Mouse (Mus musculus): ENCODE data around the gene Vmn1r183. TPM values are rescaled to one million over a fixed set of nuclear protein-coding genes. Genes with fewer than 3 reads are reported as not detected.
"Not testable (repeated sequence)": the region's sequence is repeated elsewhere in the genome, so short reads cannot be mapped to it uniquely, and the experiment has no call there.

The Vmn1r183 gene
- polyA plus RNA-seq (2012; rRNA removed) (not detected in 2 replicates), polyA plus RNA-seq (2014; fragmentation: Nextera tagmentation; extraction: Ambion mirVana) (not detected in 2 replicates)

DNA sequence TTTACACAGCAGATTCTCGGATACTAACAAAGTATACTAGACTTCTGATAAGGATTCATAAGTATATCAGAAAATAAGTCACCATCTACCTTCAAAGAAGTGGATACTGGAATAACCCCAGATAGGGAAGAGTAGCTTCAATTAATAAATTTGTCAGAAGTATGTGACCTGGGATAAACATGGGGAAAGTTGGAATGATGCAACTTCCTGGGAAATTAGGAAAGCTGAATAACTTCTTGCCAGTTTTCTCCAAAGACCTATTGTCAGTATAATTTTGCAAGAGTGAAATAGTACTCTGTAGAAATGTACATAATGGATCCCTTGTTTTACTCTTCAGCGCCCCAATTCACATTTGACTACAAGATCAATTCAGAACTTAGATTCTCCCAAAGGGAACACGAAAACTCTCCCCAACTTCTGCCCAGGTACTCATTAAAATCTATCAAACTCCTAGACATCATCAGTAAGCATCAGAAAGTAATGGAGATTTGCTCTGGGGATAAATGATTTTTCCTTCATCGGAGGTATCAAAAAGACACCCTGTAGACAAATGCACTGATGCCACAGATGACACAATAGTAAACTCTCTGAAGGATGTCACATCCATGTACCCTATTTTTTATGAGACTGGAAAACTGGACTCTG is at the start of gene Vmn1r183:
Gene Vmn1r183 (plus strand): TSS at position 595 of the 645 bp plus-strand sequence.
- Histone ChIP-seq H3K4me1 (ENCODE audit: control insufficient read depth, insufficient read depth, low read length) (no peaks in the 10 kb centered on the region), H3K36me3 (ENCODE audit: control insufficient read depth, insufficient read depth, low read length) (no peaks in the 10 kb centered on the region), H3K27me3 (ENCODE audit: control insufficient read depth, insufficient read depth, low read length) (no peaks in the 10 kb centered on the region), H3K27ac (replicated peaks; ENCODE audit: low read depth, low read length) (no peak within 1 kb of the TSS), H3K9me3 (ENCODE audit: control insufficient read depth, low read length) (no peaks in the 10 kb centered on the region), H3K4me2 (replicated peaks; ENCODE audit: low read depth, low read length, severe bottlenecking) (no peak within 1 kb of the TSS), H3K4me3 (replicated peaks; ENCODE audit: low read length) (no peak within 1 kb of the TSS), H3K9ac (ENCODE audit: low read depth, low read length, severe bottlenecking) (no peak within 1 kb of the TSS)
- 78% methylated on average over 4 of the region's 4 CpGs for WGBS
- no peak for TF ChIP-seq POLR2A (IDR thresholded peaks at IDR 0.05; ENCODE audit: borderline replicate concordance, extremely low read depth, insufficient read depth, insufficient read length)
- ATAC-seq (ENCODE audit: low FRiP score, low read depth) (no peak), DNase-seq (ENCODE audit: low spot score) (no peak)

DNA sequence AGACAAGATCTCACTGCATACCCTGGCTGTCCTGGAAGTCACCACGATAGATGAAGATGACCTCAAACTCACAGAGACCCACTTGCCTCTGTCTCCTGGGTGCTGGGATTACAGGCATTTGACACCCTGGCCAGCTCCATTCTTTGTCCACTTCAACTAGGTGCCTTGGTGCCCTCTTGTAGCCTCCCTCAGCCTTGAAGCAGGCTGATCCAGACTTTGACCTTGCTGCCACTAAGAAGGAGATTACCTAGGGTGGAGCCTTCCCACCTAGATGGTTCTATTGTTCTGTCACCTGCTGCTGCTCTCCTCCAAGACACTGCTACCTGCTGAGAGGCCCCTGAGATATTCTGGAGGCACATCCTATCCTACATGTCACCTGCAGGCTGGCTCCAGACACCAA is 21.4 kb downstream of the Vmn1r183 start:
- not testable (repeated sequence) for H3K36me3 ChIP-seq (ENCODE audit: control insufficient read depth, insufficient read depth, low read length); H3K4me3 ChIP-seq (replicated peaks; ENCODE audit: low read length); H3K9ac ChIP-seq (ENCODE audit: low read depth, low read length, severe bottlenecking); DNase-seq (ENCODE audit: low spot score); H3K4me2 ChIP-seq (replicated peaks; ENCODE audit: low read depth, low read length, severe bottlenecking); H3K9me3 ChIP-seq (ENCODE audit: control insufficient read depth, low read length); H3K27ac ChIP-seq (replicated peaks; ENCODE audit: low read depth, low read length); ATAC-seq (ENCODE audit: low FRiP score, low read depth); H3K4me1 ChIP-seq (ENCODE audit: control insufficient read depth, insufficient read depth, low read length); H3K27me3 ChIP-seq (ENCODE audit: control insufficient read depth, insufficient read depth, low read length)
- WGBS = 35% methylated on average over 1 of the region's 1 CpGs

DNA sequence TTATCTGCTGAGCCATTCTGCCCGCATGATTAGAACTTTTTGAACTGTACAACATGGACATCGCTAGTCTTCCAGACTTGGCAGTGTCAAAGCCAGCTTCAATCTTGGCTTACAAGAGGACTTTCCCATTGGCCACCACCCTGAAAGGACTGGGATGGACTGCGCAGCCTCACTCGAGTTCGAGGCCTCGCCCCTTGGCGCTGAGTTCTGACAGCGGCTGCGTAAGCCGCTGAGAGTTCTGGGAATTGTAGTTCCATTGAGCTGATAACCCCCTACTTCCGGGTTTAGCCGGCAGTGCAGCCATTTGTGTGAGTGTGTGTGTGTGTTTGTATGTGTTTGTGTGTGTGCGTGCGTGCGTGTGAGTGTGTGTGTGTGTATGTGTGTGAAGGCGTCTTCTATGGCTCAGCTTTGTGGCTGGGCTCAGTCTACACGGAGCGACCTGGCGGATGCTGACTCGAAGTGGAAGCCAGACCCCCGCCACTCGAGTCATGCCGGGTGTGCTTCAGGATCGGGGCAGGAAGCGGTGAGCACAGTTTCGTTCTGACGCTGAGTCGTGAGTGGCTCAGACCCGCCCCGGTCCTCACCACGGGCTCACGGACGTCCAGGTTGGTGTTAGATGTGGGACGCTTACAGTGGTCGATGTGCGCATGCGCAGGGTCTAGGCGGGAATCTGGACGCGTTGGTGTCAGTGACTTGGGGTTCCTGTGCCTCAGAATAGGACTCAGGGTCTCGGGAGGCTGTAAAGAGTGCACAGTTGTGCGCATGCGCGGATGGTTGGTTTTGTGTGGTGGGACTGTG is 28.8 kb downstream of the Vmn1r183 start, which contains the start of gene Zfp180:
Gene Zfp180 (plus strand): TSS at position 291 of the 798 bp plus-strand sequence.
- Histone ChIP-seq H3K9me3 (ENCODE audit: control insufficient read depth, low read length) (peaks cover 4% of the 10 kb centered on the region; the same call in 1 of the 2 replicates), H3K36me3 (ENCODE audit: control insufficient read depth, insufficient read depth, low read length) (peaks cover 10% of the 10 kb centered on the region), H3K4me2 (replicated peaks; ENCODE audit: low read depth, low read length, severe bottlenecking) (peak within 1 kb of the TSS; percentile 87), H3K9ac (ENCODE audit: low read depth, low read length, severe bottlenecking) (peak within 1 kb of the TSS; percentile 64), H3K4me1 (ENCODE audit: control insufficient read depth, insufficient read depth, low read length) (peaks cover 9% of the 10 kb centered on the region), H3K27me3 (ENCODE audit: control insufficient read depth, insufficient read depth, low read length) (no peaks in the 10 kb centered on the region), H3K27ac (replicated peaks; ENCODE audit: low read depth, low read length) (peak within 1 kb of the TSS; percentile 83), H3K4me3 (replicated peaks; ENCODE audit: low read length) (peak within 1 kb of the TSS; percentile 67)
- WGBS = 23% methylated on average over 44 of the region's 44 CpGs
- ATAC-seq (ENCODE audit: low FRiP score, low read depth) = peak; percentile 99
- peak; percentile 99 for DNase-seq (ENCODE audit: low spot score)
- peak; percentile 31; the same call in 1 of the 2 replicates for TF ChIP-seq POLR2A (IDR thresholded peaks at IDR 0.05; ENCODE audit: borderline replicate concordance, extremely low read depth, insufficient read depth, insufficient read length)

DNA sequence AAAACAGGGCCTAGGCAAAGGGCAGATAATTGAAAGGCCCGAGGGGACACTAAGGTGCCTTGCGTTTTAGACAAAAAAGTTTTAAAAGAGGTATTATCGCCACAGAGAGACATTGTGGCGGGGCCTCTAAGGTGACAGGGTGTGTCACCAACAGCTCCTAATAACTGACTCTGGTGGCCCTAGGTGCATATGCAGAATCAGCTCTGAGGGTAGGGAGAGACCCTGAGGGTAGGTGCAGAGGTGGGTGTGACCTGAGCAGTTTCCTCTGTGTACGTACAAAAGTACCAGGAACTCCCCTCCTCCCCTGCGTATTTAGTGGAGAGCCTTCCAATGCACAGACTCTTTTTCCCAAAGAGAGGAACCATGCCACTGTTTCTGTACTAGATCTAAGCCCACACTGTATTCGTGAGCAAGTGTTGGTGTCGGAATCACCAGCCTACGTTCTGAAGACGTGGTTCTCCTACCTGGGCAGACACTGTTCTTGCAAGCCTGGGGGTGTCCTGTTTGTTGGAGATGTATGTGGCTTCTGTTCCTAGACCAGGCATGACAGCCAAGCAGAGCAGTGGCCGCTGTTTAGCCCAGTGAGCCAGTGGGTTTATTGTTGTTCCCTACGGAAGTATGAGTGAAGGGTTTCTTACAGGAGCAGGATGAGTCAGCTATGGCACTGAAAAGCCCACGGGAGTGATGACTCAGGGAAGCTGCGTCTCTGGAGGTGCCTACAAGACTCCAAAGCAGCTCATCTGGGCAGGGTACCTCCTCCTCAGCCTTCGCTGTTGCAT is 29.6 kb downstream of the Vmn1r183 start:
- no peak for TF ChIP-seq POLR2A (IDR thresholded peaks at IDR 0.05; ENCODE audit: borderline replicate concordance, extremely low read depth, insufficient read depth, insufficient read length)
- H3K4me1 ChIP-seq (ENCODE audit: control insufficient read depth, insufficient read depth, low read length) = peaks cover 9% of the 10 kb centered on the region
- no peak for DNase-seq (ENCODE audit: low spot score)
- H3K9ac ChIP-seq (ENCODE audit: low read depth, low read length, severe bottlenecking) = peak overlapping the region; percentile 64
- peaks cover 16% of the 10 kb centered on the region for H3K36me3 ChIP-seq (ENCODE audit: control insufficient read depth, insufficient read depth, low read length)
- peaks cover 4% of the 10 kb centered on the region; the same call in 1 of the 2 replicates for H3K9me3 ChIP-seq (ENCODE audit: control insufficient read depth, low read length)
- 53% methylated on average over 15 of the region's 15 CpGs for WGBS
- no peaks in the 10 kb centered on the region for H3K27me3 ChIP-seq (ENCODE audit: control insufficient read depth, insufficient read depth, low read length)
- ATAC-seq (ENCODE audit: low FRiP score, low read depth) = no peak
- peak overlapping the region; percentile 67 for H3K4me3 ChIP-seq (replicated peaks; ENCODE audit: low read length)
- peak overlapping the region; percentile 83 for H3K27ac ChIP-seq (replicated peaks; ENCODE audit: low read depth, low read length)
- H3K4me2 ChIP-seq (replicated peaks; ENCODE audit: low read depth, low read length, severe bottlenecking) = peak overlapping the region; percentile 87

DNA sequence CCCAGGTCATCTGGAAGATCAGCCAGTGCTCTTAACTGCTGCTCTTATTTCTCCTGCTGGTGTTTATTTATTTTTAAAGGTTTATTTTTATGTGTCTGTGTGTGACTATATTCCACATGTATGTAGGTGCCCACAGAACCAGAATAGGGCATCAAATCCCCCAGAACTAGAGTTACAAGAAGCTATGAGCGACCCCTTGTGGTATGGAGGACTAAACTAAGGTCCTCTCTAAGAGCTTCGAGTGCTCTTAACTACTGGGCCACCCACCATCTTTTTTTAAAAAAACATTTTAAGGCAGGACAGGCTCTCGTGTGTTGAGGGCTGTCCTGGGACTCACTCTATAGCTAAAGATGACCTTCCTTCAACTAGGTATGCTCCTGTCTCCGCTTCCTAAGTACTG is 33.8 kb downstream of the Vmn1r183 start:
- WGBS = 96% methylated on average over 4 of the region's 4 CpGs
- peaks cover 16% of the 10 kb centered on the region for H3K36me3 ChIP-seq (ENCODE audit: control insufficient read depth, insufficient read depth, low read length)
- no peak for TF ChIP-seq POLR2A (IDR thresholded peaks at IDR 0.05; ENCODE audit: borderline replicate concordance, extremely low read depth, insufficient read depth, insufficient read length)

More for the DNA sequence above, 33.8 kb downstream of the Vmn1r183 start:
- no peak for ATAC-seq (ENCODE audit: low FRiP score, low read depth)
- DNase-seq (ENCODE audit: low spot score) = no peak
- H3K4me2 ChIP-seq (replicated peaks; ENCODE audit: low read depth, low read length, severe bottlenecking) = no peak overlapping the region
- peaks cover 2% of the 10 kb centered on the region; the same call in 1 of the 2 replicates for H3K9me3 ChIP-seq (ENCODE audit: control insufficient read depth, low read length)
- no peaks in the 10 kb centered on the region for H3K27me3 ChIP-seq (ENCODE audit: control insufficient read depth, insufficient read depth, low read length)
- H3K9ac ChIP-seq (ENCODE audit: low read depth, low read length, severe bottlenecking) = no peak overlapping the region
- H3K4me3 ChIP-seq (replicated peaks; ENCODE audit: low read length) = no peak overlapping the region
- peaks cover 9% of the 10 kb centered on the region for H3K4me1 ChIP-seq (ENCODE audit: control insufficient read depth, insufficient read depth, low read length)
- no peak overlapping the region for H3K27ac ChIP-seq (replicated peaks; ENCODE audit: low read depth, low read length)
